Comparison of ENCODE assay signal across 8 mouse cellular contexts in genomic region chr6:5384178-5384490, GRCm38 (mm10). TPM values are rescaled to one million over a fixed set of nuclear protein-coding genes. Genes with fewer than 3 reads are reported as not detected.
DNase-seq lines count a peak whose midpoint lies in the region; ATAC-seq lines count a peak whose summit lies in the region.

No protein-coding gene starts in this region.

- DNase-seq in T-cell, adult 2 months (ENCODE audit: low spot score), result peak; percentile 45
- peak; percentile 83 to 85 for DNase-seq in cerebellum, postnatal 10 days
- peak; percentile 41 to 73 for DNase-seq in frontal cortex, postnatal 14 days (ENCODE audit: low spot score in 2 of 2)
- peak; percentile 70 to 74 for DNase-seq in left cerebral cortex, adult 18-20 months (ENCODE audit: low spot score in 2 of 2)
- peak; percentile 51 to 79 for DNase-seq in lung, postnatal 4 days
- peak; percentile 74 for DNase-seq in right cerebral cortex, postnatal 14 days

- H3K4me3 ChIP-seq in hindbrain, embryonic 16.5 days (ENCODE audit: low read length), result peak overlapping the region; percentile 22

- H3K9ac ChIP-seq in hindbrain, embryonic 16.5 days (ENCODE audit: low read depth, low read length), result peak overlapping the region; percentile 45; the same call in 1 of the 2 replicates

- no peaks in the 10 kb centered on the region for H3K27me3 ChIP-seq in hindbrain, embryonic 16.5 days (replicated peaks; ENCODE audit: control insufficient read depth, insufficient read depth, low read length)

- ATAC-seq in hindbrain, embryonic 16.5 days, result no peak; the same call in 1 of the 2 replicates
- no peak for ATAC-seq in erythroblast, adult 5-6 weeks (replicated peaks; ENCODE audit: low FRiP score, poor library complexity, severe bottlenecking)

- H3K4me2 ChIP-seq in hindbrain, embryonic 16.5 days (ENCODE audit: low read length), result peak overlapping the region; percentile 54

- no peaks in the 10 kb centered on the region for H3K9me3 ChIP-seq in hindbrain, embryonic 16.5 days (ENCODE audit: control insufficient read depth, low read length)

- H3K36me3 ChIP-seq in hindbrain, embryonic 16.5 days (ENCODE audit: control insufficient read depth, insufficient read depth, low read length), result no peaks in the 10 kb centered on the region

- peak overlapping the region; percentile 10; the same call in 1 of the 2 replicates for H3K27ac ChIP-seq in hindbrain, embryonic 16.5 days (ENCODE audit: low read depth, low read length)

- H3K4me1 ChIP-seq in hindbrain, embryonic 16.5 days (ENCODE audit: control insufficient read depth, insufficient read depth, low read depth, low read length), result peaks cover 31% of the 10 kb centered on the region

- 1% methylated on average over 11 of the region's 11 CpGs for WGBS in hindbrain, embryonic 16.5 days

RNA-seq across cellular contexts. Expression of gene Asb4, which starts 0.9 kb away (rescaled TPM):
- polyA plus RNA-seq in hindbrain, embryonic 16.5 days (2015; fragmentation: Nextera tagmentation; extraction: Ambion mirVana), result 15.4 and 16.9 TPM in 2 replicates
- 1 to 10 TPM in 1 of 2 experiments, under 1 TPM in 1; 0.94 to 1.6 TPM for total RNA-seq in left cerebral cortex, adult 18-20 months (2021)
- total RNA-seq in erythroblast, adult 5-6 weeks (2015; ENCODE audit: low replicate concordance), result not detected in 2 replicates
- not detected in 2 replicates for total RNA-seq in erythroblast, adult 5-6 weeks (2017; ENCODE audit: low replicate concordance)
